Mouse (Mus musculus) limb, embryonic 10.5 days (tissue): ENCODE measurements at regions not wholly inside any gene's neighbourhood (a gene's known extent, or its start where the extent isn't known, plus 50 kb on each side); places are given as distances from the start of the nearest gene placed in this dataset.
A peak's percentile ranks its signal among the peaks of the same experiment; 100 is the strongest.

Experiments used
- DNase-seq: peaks from one replicate; pipeline ENCODE4 v3.0.0-alpha.2; 2017; ENCODE audit warnings: low spot score
- H3K27ac ChIP-seq: fragments of 300-500 bp; sonication (generic); 2 replicates; pipeline ENCODE4 v1.5.1; 2016; ENCODE audit warnings: mild to moderate bottlenecking
- H3K27me3 ChIP-seq: fragments of 300-500 bp; sonication (generic); 2 replicates; pipeline ENCODE4 v1.6.1; 2016; ENCODE audit warnings: low read depth, mild to moderate bottlenecking; ENCODE audit not compliant: poor library complexity, severe bottlenecking
- H3K36me3 ChIP-seq: fragments of 300-500 bp; sonication (generic); 2 replicates; pipeline ENCODE4 v1.6.1; 2016; ENCODE audit warnings: mild to moderate bottlenecking, moderate library complexity
- H3K4me1 ChIP-seq: fragments of 300-500 bp; sonication (generic); 2 replicates; pipeline ENCODE4 v1.6.1; 2016
- H3K4me3 ChIP-seq: fragments of 300-500 bp; sonication (generic); 2 replicates; pipeline ENCODE4 v1.5.1; 2016; ENCODE audit warnings: mild to moderate bottlenecking, moderate library complexity
- H3K9me3 ChIP-seq: fragments of 300-500 bp; sonication (generic); replicated peaks from 2 replicates; pipeline ENCODE4 v1.6.1; 2016; ENCODE audit warnings: mild to moderate bottlenecking
- WGBS: fragments of 180-500 bp; shearing (Covaris S2); methylation state at CpG from one replicate; pipeline ENCODE4 v1.1.7; 2016; 5-methylcytosine and 5-hydroxymethylcytosine counted together

- no peaks in the 10 kb centered on the region for H3K27me3 ChIP-seq
- no peak for DNase-seq
- 45% methylated on average over 9 of the region's 9 CpGs for WGBS
- no peaks in the 10 kb centered on the region for H3K9me3 ChIP-seq
- no peak overlapping the region for H3K4me3 ChIP-seq
- H3K27ac ChIP-seq: no peak overlapping the region; the same call in 1 of the 2 replicates
- H3K36me3 ChIP-seq: no peaks in the 10 kb centered on the region
- H3K4me1 ChIP-seq: peaks cover 7% of the 10 kb centered on the region; the same call in 1 of the 2 replicates
Measured at GRCm38 (mm10) chr13:32649982-32650381, 133.8 kb downstream of the Mylk4 start.

GRCm38 (mm10) chr13:32643030-32643750 lies 140.6 kb downstream of the Mylk4 start:
- Histone ChIP-seq H3K27ac (no peak overlapping the region), H3K36me3 (no peaks in the 10 kb centered on the region), H3K4me3 (no peak overlapping the region), H3K4me1 (no peaks in the 10 kb centered on the region), H3K9me3 (no peaks in the 10 kb centered on the region), H3K27me3 (no peaks in the 10 kb centered on the region)
- DNase-seq: no peak
- WGBS: 79% methylated on average over 5 of the region's 5 CpGs

- Histone ChIP-seq H3K4me3 (no peak overlapping the region), H3K4me1 (no peaks in the 10 kb centered on the region), H3K27ac (no peak overlapping the region), H3K9me3 (no peaks in the 10 kb centered on the region), H3K27me3 (no peaks in the 10 kb centered on the region), H3K36me3 (no peaks in the 10 kb centered on the region)
- WGBS: 85% methylated on average over 2 of the region's 2 CpGs
- DNase-seq: no peak
Measured at GRCm38 (mm10) chr13:32640941-32641340, 142.8 kb downstream of the Mylk4 start.

- Histone ChIP-seq H3K4me1 (peaks cover 4% of the 10 kb centered on the region; the same call in 1 of the 2 replicates), H3K36me3 (no peaks in the 10 kb centered on the region), H3K9me3 (no peaks in the 10 kb centered on the region), H3K4me3 (no peak overlapping the region), H3K27ac (no peak overlapping the region), H3K27me3 (no peaks in the 10 kb centered on the region)
- peak; percentile 28 for DNase-seq
Measured at GRCm38 (mm10) chr13:32630122-32630732, 153.5 kb downstream of the Mylk4 start.

GRCm38 (mm10) chr13:32613916-32614315 lies 169.8 kb downstream of the Mylk4 start:
- H3K4me1 ChIP-seq: peaks cover 62% of the 10 kb centered on the region
- no peak for DNase-seq
- H3K9me3 ChIP-seq: no peaks in the 10 kb centered on the region
- no peak overlapping the region for H3K4me3 ChIP-seq
- H3K27me3 ChIP-seq: peaks cover 16% of the 10 kb centered on the region; the same call in 1 of the 2 replicates
- H3K36me3 ChIP-seq: no peaks in the 10 kb centered on the region
- 46% methylated on average over 6 of the region's 6 CpGs for WGBS
- H3K27ac ChIP-seq: no peak overlapping the region

- H3K9me3 ChIP-seq: no peaks in the 10 kb centered on the region
- H3K4me3 ChIP-seq: peak overlapping the region; percentile 21; the same call in 1 of the 2 replicates
- 23% methylated on average over 13 of the region's 13 CpGs for WGBS
- peak overlapping the region; percentile 72 for H3K27ac ChIP-seq
- H3K36me3 ChIP-seq: no peaks in the 10 kb centered on the region
- H3K4me1 ChIP-seq: peaks cover 62% of the 10 kb centered on the region
- peak; percentile 70 for DNase-seq
- H3K27me3 ChIP-seq: peaks cover 16% of the 10 kb centered on the region; the same call in 1 of the 2 replicates
Measured at GRCm38 (mm10) chr13:32611551-32612295, 172.0 kb downstream of the Mylk4 start.

GRCm38 (mm10) chr13:32610970-32611369 lies 172.8 kb downstream of the Mylk4 start:
- DNase-seq: no peak
- Histone ChIP-seq H3K4me3 (no peak overlapping the region), H3K27ac (peak overlapping the region; percentile 72; the same call in 1 of the 2 replicates), H3K36me3 (no peaks in the 10 kb centered on the region), H3K4me1 (peaks cover 54% of the 10 kb centered on the region), H3K9me3 (no peaks in the 10 kb centered on the region), H3K27me3 (peaks cover 16% of the 10 kb centered on the region; the same call in 1 of the 2 replicates)
- 30% methylated on average over 5 of the region's 5 CpGs for WGBS

- Histone ChIP-seq H3K9me3 (no peaks in the 10 kb centered on the region), H3K4me1 (peaks cover 29% of the 10 kb centered on the region), H3K36me3 (no peaks in the 10 kb centered on the region), H3K27ac (no peak overlapping the region), H3K27me3 (peaks cover 16% of the 10 kb centered on the region; the same call in 1 of the 2 replicates), H3K4me3 (no peak overlapping the region)
- no peak for DNase-seq
- WGBS: 88% methylated on average over 3 of the region's 3 CpGs
Measured at GRCm38 (mm10) chr13:32608413-32608812, 175.3 kb downstream of the Mylk4 start.

- Histone ChIP-seq H3K36me3 (no peaks in the 10 kb centered on the region), H3K27ac (no peak overlapping the region), H3K4me1 (no peaks in the 10 kb centered on the region), H3K9me3 (no peaks in the 10 kb centered on the region), H3K4me3 (no peak overlapping the region), H3K27me3 (no peaks in the 10 kb centered on the region)
- 89% methylated on average over 8 of the region's 8 CpGs for WGBS
- DNase-seq: no peak
Measured at GRCm38 (mm10) chr13:32603925-32604590, 179.7 kb downstream of the Mylk4 start.

- Histone ChIP-seq H3K27me3 (no peaks in the 10 kb centered on the region), H3K9me3 (no peaks in the 10 kb centered on the region), H3K27ac (no peak overlapping the region), H3K36me3 (no peaks in the 10 kb centered on the region), H3K4me1 (no peaks in the 10 kb centered on the region), H3K4me3 (no peak overlapping the region)
- 83% methylated on average over 5 of the region's 5 CpGs for WGBS
- DNase-seq: no peak
Measured at GRCm38 (mm10) chr13:32601315-32601714, 182.4 kb downstream of the Mylk4 start.

GRCm38 (mm10) chr13:32593611-32594010 lies 190.1 kb downstream of the Mylk4 start:
- H3K36me3 ChIP-seq: no peaks in the 10 kb centered on the region
- H3K27me3 ChIP-seq: no peaks in the 10 kb centered on the region
- no peaks in the 10 kb centered on the region; the same call in 1 of the 2 replicates for H3K9me3 ChIP-seq
- no peaks in the 10 kb centered on the region for H3K4me1 ChIP-seq
- no peak overlapping the region for H3K4me3 ChIP-seq
- WGBS: 92% methylated on average over 7 of the region's 7 CpGs
- no peak for DNase-seq
- no peak overlapping the region for H3K27ac ChIP-seq

GRCm38 (mm10) chr13:32593131-32593530 lies 190.6 kb downstream of the Mylk4 start:
- Histone ChIP-seq H3K27me3 (no peaks in the 10 kb centered on the region), H3K4me3 (no peak overlapping the region), H3K27ac (no peak overlapping the region), H3K4me1 (no peaks in the 10 kb centered on the region), H3K36me3 (no peaks in the 10 kb centered on the region), H3K9me3 (no peaks in the 10 kb centered on the region; the same call in 1 of the 2 replicates)
- WGBS: 92% methylated on average over 5 of the region's 5 CpGs
- DNase-seq: no peak
